Mouse (Mus musculus) bone marrow, adult 2 months (tissue): ENCODE data around the gene Mthfr.

Source experiments
- CTCF ChIP-seq: fragments of 200-500 bp; IDR thresholded peaks from 2 replicates; pipeline ENCODE4 v1.5.1; 2011; ENCODE audit warnings: low read length, control low read depth; ENCODE audit not compliant: control insufficient read depth, insufficient read depth
- POLR2A ChIP-seq: fragments of 200-500 bp; IDR thresholded peaks from 2 replicates; pipeline ENCODE4 v1.6.1; 2011; ENCODE audit warnings: low read depth, mild to moderate bottlenecking, control low read depth, low read length, borderline replicate concordance; ENCODE audit not compliant: control insufficient read depth

- TF ChIP-seq CTCF (no peak), POLR2A (no peak)
Observed at GRCm38 (mm10) chr4:148004361-148004760, 34.5 kb upstream of the Mthfr start.
